Mouse (Mus musculus): ENCODE measurements at regions not wholly inside any gene's neighbourhood (a gene's known extent, or its start where the extent isn't known, plus 50 kb on each side); places are given as distances from the start of the nearest gene placed in this dataset.

- H3K9me3 ChIP-seq (replicated peaks; ENCODE audit: control insufficient read depth, low read length, poor library complexity, severe bottlenecking) = no peaks in the 10 kb centered on the region
- 61% methylated on average over 7 of the region's 7 CpGs for WGBS
- no peak for ATAC-seq
Measured at GRCm38 (mm10) chr2:166272190-166272543, 116.7 kb upstream of the Sulf2 start.

DNA sequence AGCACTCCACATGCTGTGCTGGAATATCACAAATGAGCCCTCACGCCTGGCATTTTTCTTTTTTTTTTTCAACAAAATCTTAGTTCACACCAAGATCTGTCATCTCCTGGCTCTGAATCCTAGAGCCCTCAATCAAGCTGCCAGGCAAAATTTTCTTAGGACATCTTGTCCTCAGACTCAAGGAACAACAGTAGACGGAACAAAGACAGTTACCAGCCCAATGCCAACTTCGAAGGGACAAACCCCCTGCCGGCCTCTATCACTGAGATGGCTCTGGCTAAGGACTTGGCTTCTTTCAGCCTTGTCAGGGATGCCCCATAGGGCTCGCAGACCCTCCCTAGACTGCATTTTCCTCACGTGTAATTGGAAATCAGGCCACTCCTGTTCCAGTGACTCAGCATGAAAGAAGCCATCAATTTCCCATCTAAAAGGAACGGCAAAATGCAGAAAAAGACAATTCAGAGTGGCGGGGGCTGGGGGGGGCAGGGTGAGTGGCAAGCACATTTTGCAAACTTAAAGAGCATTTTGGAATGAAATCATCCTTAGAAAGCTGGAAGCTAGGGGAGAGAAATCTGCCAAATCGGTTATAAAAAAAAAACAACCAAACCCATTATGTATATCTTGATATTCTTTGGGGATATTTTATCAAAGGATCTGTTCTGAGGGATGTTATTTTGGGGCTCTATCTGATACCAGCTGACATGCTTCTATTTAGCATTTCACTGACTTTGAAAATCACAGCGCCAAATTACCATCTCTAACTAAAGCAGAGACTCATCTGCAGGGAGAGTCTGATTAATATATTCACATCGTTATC lies 116.1 kb upstream of the Sulf2 start:
- WGBS = 37% methylated on average over 11 of the region's 11 CpGs
- Histone ChIP-seq H3K27ac (ENCODE audit: low read length) (peak overlapping the region; percentile 47; the same call in 1 of the 2 replicates), H3K9me3 (replicated peaks; ENCODE audit: control insufficient read depth, low read length, poor library complexity, severe bottlenecking) (no peaks in the 10 kb centered on the region), H3K36me3 (ENCODE audit: control insufficient read depth, insufficient read depth, low read length) (no peaks in the 10 kb centered on the region), H3K4me3 (ENCODE audit: low read depth, low read length) (no peak overlapping the region), H3K27me3 (ENCODE audit: control insufficient read depth, insufficient read depth, low read depth, low read length) (no peaks in the 10 kb centered on the region), H3K4me1 (ENCODE audit: control insufficient read depth, insufficient read depth, low read length) (peaks cover 17% of the 10 kb centered on the region), H3K9ac (ENCODE audit: low read depth, low read length) (no peak overlapping the region), H3K4me2 (ENCODE audit: low read length) (no peak overlapping the region)
- no peak for ATAC-seq

More at GRCm38 (mm10) chr2:166272190-166272543, 116.7 kb upstream of the Sulf2 start:
- Histone ChIP-seq H3K36me3 (ENCODE audit: control insufficient read depth, insufficient read depth, low read length) (no peaks in the 10 kb centered on the region), H3K9ac (ENCODE audit: low read depth, low read length) (no peak overlapping the region), H3K27ac (ENCODE audit: low read length) (peak overlapping the region; percentile 56; the same call in 1 of the 2 replicates), H3K27me3 (ENCODE audit: control insufficient read depth, insufficient read depth, low read depth, low read length) (no peaks in the 10 kb centered on the region), H3K4me2 (ENCODE audit: low read length) (no peak overlapping the region), H3K4me3 (ENCODE audit: low read depth, low read length) (no peak overlapping the region), H3K4me1 (ENCODE audit: control insufficient read depth, insufficient read depth, low read length) (peaks cover 17% of the 10 kb centered on the region)

- H3K4me1 ChIP-seq (ENCODE audit: control insufficient read depth, insufficient read depth, low read length) = peaks cover 21% of the 10 kb centered on the region
- no peak overlapping the region for H3K4me3 ChIP-seq (ENCODE audit: low read depth, low read length)
- no peak overlapping the region for H3K9ac ChIP-seq (ENCODE audit: low read depth, low read length)
- WGBS = 94% methylated on average over 6 of the region's 6 CpGs
- no peaks in the 10 kb centered on the region for H3K36me3 ChIP-seq (ENCODE audit: control insufficient read depth, insufficient read depth, low read length)
- H3K4me2 ChIP-seq (ENCODE audit: low read length) = no peak overlapping the region
- no peak for ATAC-seq
- H3K9me3 ChIP-seq (replicated peaks; ENCODE audit: control insufficient read depth, low read length, poor library complexity, severe bottlenecking) = no peaks in the 10 kb centered on the region
- no peak overlapping the region for H3K27ac ChIP-seq (ENCODE audit: low read length)
- no peaks in the 10 kb centered on the region; the same call in 1 of the 2 replicates for H3K27me3 ChIP-seq (ENCODE audit: control insufficient read depth, insufficient read depth, low read depth, low read length)
Measured at GRCm38 (mm10) chr2:166270007-166270406, 114.5 kb upstream of the Sulf2 start.

GRCm38 (mm10) chr2:166266915-166267314 lies 111.5 kb upstream of the Sulf2 start:
- Histone ChIP-seq H3K4me3 (ENCODE audit: low read depth, low read length) (no peak overlapping the region), H3K4me1 (ENCODE audit: control insufficient read depth, insufficient read depth, low read length) (peaks cover 13% of the 10 kb centered on the region), H3K4me2 (ENCODE audit: low read length) (no peak overlapping the region), H3K9me3 (replicated peaks; ENCODE audit: control insufficient read depth, low read length, poor library complexity, severe bottlenecking) (no peaks in the 10 kb centered on the region), H3K27ac (ENCODE audit: low read length) (no peak overlapping the region), H3K36me3 (ENCODE audit: control insufficient read depth, insufficient read depth, low read length) (no peaks in the 10 kb centered on the region), H3K9ac (ENCODE audit: low read depth, low read length) (no peak overlapping the region), H3K27me3 (ENCODE audit: control insufficient read depth, insufficient read depth, low read depth, low read length) (no peaks in the 10 kb centered on the region; the same call in 1 of the 2 replicates)
- no peak for ATAC-seq
- WGBS = 82% methylated on average over 4 of the region's 4 CpGs

DNA sequence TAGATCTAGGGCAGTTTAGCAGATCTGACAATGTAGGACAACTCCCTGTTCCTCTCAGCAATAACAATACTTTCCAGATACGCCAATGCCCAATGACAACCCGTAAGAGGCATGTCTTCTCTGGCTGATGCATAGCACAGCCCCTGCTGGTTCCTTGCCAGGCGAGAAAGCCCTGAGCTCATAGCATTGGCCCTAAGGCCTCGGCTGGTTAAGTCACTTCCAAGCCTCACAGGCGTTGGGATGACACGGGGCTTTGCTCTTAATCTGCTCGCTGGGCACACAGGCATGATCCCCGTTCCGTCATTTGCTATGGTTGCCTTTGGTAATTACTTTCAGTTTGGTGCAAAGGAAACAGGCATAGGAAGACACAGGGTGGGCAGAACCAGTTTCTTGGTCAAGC lies 111.0 kb upstream of the Sulf2 start:
- Histone ChIP-seq H3K9me3 (replicated peaks; ENCODE audit: control insufficient read depth, low read length, poor library complexity, severe bottlenecking) (no peaks in the 10 kb centered on the region), H3K27ac (ENCODE audit: low read length) (no peak overlapping the region), H3K36me3 (ENCODE audit: control insufficient read depth, insufficient read depth, low read length) (no peaks in the 10 kb centered on the region), H3K27me3 (ENCODE audit: control insufficient read depth, insufficient read depth, low read depth, low read length) (no peaks in the 10 kb centered on the region; the same call in 1 of the 2 replicates), H3K4me3 (ENCODE audit: low read depth, low read length) (no peak overlapping the region), H3K4me2 (ENCODE audit: low read length) (no peak overlapping the region), H3K4me1 (ENCODE audit: control insufficient read depth, insufficient read depth, low read length) (peaks cover 12% of the 10 kb centered on the region; the same call in 1 of the 2 replicates), H3K9ac (ENCODE audit: low read depth, low read length) (no peak overlapping the region)
- no peak for ATAC-seq
- 40% methylated on average over 9 of the region's 9 CpGs for WGBS

GRCm38 (mm10) chr2:166264756-166265155 lies 109.3 kb upstream of the Sulf2 start:
- H3K4me3 ChIP-seq (ENCODE audit: low read depth, low read length) = no peak overlapping the region
- H3K9ac ChIP-seq (ENCODE audit: low read depth, low read length) = no peak overlapping the region
- H3K4me2 ChIP-seq (ENCODE audit: low read length) = no peak overlapping the region
- no peak for ATAC-seq
- H3K4me1 ChIP-seq (ENCODE audit: control insufficient read depth, insufficient read depth, low read length) = peaks cover 11% of the 10 kb centered on the region; the same call in 1 of the 2 replicates
- 86% methylated on average over 9 of the region's 9 CpGs for WGBS
- H3K9me3 ChIP-seq (replicated peaks; ENCODE audit: control insufficient read depth, low read length, poor library complexity, severe bottlenecking) = no peaks in the 10 kb centered on the region
- H3K27me3 ChIP-seq (ENCODE audit: control insufficient read depth, insufficient read depth, low read depth, low read length) = no peaks in the 10 kb centered on the region; the same call in 1 of the 2 replicates
- no peak overlapping the region for H3K27ac ChIP-seq (ENCODE audit: low read length)
- no peaks in the 10 kb centered on the region for H3K36me3 ChIP-seq (ENCODE audit: control insufficient read depth, insufficient read depth, low read length)

GRCm38 (mm10) chr2:166261799-166262198 lies 106.3 kb upstream of the Sulf2 start:
- Histone ChIP-seq H3K9me3 (replicated peaks; ENCODE audit: control insufficient read depth, low read length, poor library complexity, severe bottlenecking) (peaks cover 3% of the 10 kb centered on the region; the same call in 1 of the 2 replicates), H3K4me3 (ENCODE audit: low read depth, low read length) (no peak overlapping the region), H3K4me2 (ENCODE audit: low read length) (no peak overlapping the region), H3K9ac (ENCODE audit: low read depth, low read length) (no peak overlapping the region), H3K27ac (ENCODE audit: low read length) (0 out of 2 replicates have a peak overlapping the region, but pooled peaks have one; percentile 24), H3K4me1 (ENCODE audit: control insufficient read depth, insufficient read depth, low read length) (peaks cover 20% of the 10 kb centered on the region), H3K36me3 (ENCODE audit: control insufficient read depth, insufficient read depth, low read length) (no peaks in the 10 kb centered on the region), H3K27me3 (ENCODE audit: control insufficient read depth, insufficient read depth, low read depth, low read length) (no peaks in the 10 kb centered on the region; the same call in 1 of the 2 replicates)
- WGBS = 32% methylated on average over 7 of the region's 7 CpGs
- no peak for ATAC-seq

GRCm38 (mm10) chr2:166261065-166261464 lies 105.6 kb upstream of the Sulf2 start:
- Histone ChIP-seq H3K4me3 (ENCODE audit: low read depth, low read length) (no peak overlapping the region), H3K27me3 (ENCODE audit: control insufficient read depth, insufficient read depth, low read depth, low read length) (no peaks in the 10 kb centered on the region; the same call in 1 of the 2 replicates), H3K9ac (ENCODE audit: low read depth, low read length) (no peak overlapping the region), H3K36me3 (ENCODE audit: control insufficient read depth, insufficient read depth, low read length) (no peaks in the 10 kb centered on the region), H3K9me3 (replicated peaks; ENCODE audit: control insufficient read depth, low read length, poor library complexity, severe bottlenecking) (peaks cover 3% of the 10 kb centered on the region; the same call in 1 of the 2 replicates), H3K4me1 (ENCODE audit: control insufficient read depth, insufficient read depth, low read length) (peaks cover 18% of the 10 kb centered on the region), H3K4me2 (ENCODE audit: low read length) (no peak overlapping the region), H3K27ac (ENCODE audit: low read length) (no peak overlapping the region; the same call in 1 of the 2 replicates)
- 47% methylated on average over 7 of the region's 7 CpGs for WGBS
- no peak for ATAC-seq

DNA sequence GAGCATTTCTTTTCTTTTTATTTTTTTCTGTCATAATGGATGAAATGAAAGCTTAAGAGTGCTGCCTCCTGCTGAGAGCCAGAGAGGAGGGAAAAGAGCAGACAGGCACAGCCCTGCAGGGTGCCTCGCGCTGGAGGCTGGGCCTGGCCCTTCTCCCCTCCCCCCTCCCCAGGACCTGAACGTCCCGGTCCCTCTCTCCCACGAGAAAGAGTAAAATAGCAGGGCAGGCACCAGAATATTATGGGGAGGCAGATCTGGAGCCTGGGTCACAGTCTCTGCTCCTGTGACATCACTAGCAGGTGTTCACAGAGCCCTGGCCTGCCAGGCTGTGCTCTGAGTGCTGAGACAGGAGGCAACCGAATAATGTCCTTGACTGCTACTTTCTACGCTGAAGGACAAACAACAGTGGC lies 103.3 kb upstream of the Sulf2 start:
- 5% methylated on average over 7 of the region's 7 CpGs for whole genome bisulfite sequencing
- H3K4me2 ChIP-seq (ENCODE audit: low read length) = no peak overlapping the region
- no peaks in the 10 kb centered on the region for H3K36me3 ChIP-seq (ENCODE audit: control insufficient read depth, insufficient read depth, low read length)
- H3K9ac ChIP-seq (ENCODE audit: low read depth, low read length) = no peak overlapping the region
- peaks cover 3% of the 10 kb centered on the region; the same call in 1 of the 2 replicates for H3K9me3 ChIP-seq (replicated peaks; ENCODE audit: control insufficient read depth, low read length, poor library complexity, severe bottlenecking)
- H3K4me3 ChIP-seq (ENCODE audit: low read depth, low read length) = no peak overlapping the region
- H3K4me1 ChIP-seq (ENCODE audit: control insufficient read depth, insufficient read depth, low read length) = peaks cover 14% of the 10 kb centered on the region
- H3K27ac ChIP-seq (ENCODE audit: low read length) = peak overlapping the region; percentile 24; the same call in 1 of the 2 replicates
- ATAC-seq = no peak; the same call in 1 of the 2 replicates
- H3K27me3 ChIP-seq (ENCODE audit: control insufficient read depth, insufficient read depth, low read depth, low read length) = no peaks in the 10 kb centered on the region; the same call in 1 of the 2 replicates

Data from midbrain, embryonic 16.5 days (tissue).